8 mouse cellular contexts compared by ENCODE assay signal in the genomic region with DNA sequence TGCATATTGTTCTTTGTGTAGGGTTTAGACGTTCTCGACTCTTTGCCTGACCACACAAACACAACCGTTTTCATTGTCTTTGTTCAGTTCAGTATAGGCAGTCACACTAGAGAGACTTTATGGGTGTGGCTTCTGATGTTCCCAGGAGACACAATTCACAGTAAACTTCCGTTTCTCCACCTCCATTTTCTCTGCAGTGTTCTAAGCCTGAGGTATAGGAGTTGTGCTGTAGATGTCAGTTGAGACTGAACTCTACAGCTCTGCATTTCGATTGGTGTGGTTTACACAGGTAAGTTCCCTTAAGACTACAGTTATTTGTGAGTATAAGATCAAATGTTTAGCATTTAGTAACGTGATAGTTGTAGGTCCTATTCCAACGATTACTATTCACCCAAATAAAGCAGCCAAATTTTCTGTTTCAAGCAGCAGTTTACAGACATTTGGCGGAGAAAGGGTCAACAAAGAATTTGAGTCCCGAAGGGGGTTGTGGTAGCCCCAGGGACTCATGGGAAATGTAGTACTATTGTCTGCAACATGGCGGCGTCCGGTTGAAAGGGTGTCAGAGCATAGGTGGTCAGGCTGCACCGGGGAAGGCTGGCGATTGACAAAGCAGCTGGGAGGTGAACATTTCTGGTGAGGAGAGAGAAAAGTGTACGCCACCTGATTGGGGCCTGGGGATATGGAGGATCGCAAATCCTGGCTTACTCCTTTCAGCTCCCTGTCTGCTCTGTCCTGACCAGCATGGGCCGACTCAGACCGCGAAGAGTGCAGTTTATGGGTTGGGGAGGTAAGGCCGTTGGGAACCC. TPM values are rescaled to one million over a fixed set of nuclear protein-coding genes. Genes with fewer than 3 reads are reported as not detected.
DNase-seq lines count a peak whose midpoint lies in the region; ATAC-seq and TF ChIP-seq lines count a peak whose summit lies in the region.

A gene (plus strand): TSS at position 179 of the 806 bp plus-strand sequence.

- WGBS in forebrain, embryonic 13.5 days = 1% methylated on average over 20 of the region's 20 CpGs
- WGBS in large intestine, adult 2 months = 1% methylated on average over 20 of the region's 20 CpGs
- 3% methylated on average over 20 of the region's 20 CpGs for WGBS in liver, postnatal 0 days (ENCODE audit: insufficient replicate concordance)
- 1% methylated on average over 20 of the region's 20 CpGs for WGBS in neural tube, embryonic 14.5 days

- peak within 1 kb of the TSS; percentile 67 for H3K4me2 ChIP-seq in forebrain, embryonic 13.5 days
- H3K4me2 ChIP-seq in liver, postnatal 0 days (ENCODE audit: low read depth, low read length) = peak within 1 kb of the TSS; percentile 74
- H3K4me2 ChIP-seq in neural tube, embryonic 14.5 days (ENCODE audit: low read depth, low read length) = peak within 1 kb of the TSS; percentile 47

- H3K27ac ChIP-seq in forebrain, embryonic 13.5 days = peak within 1 kb of the TSS; percentile 77
- peak within 1 kb of the TSS; percentile 84 for H3K27ac ChIP-seq in liver, postnatal 0 days (ENCODE audit: low read depth)
- H3K27ac ChIP-seq in neural tube, embryonic 14.5 days (ENCODE audit: low read depth, low read length) = peak within 1 kb of the TSS; percentile 74

- H3K4me1 ChIP-seq in E14TG2a.4 (replicated peaks; ENCODE audit: low read depth, low read length) = peaks cover 15% of the 10 kb centered on the region; the same call in 1 of the 2 replicates
- H3K4me1 ChIP-seq in forebrain, embryonic 13.5 days = peaks cover 4% of the 10 kb centered on the region
- peaks cover 12% of the 10 kb centered on the region; the same call in 1 of the 2 replicates for H3K4me1 ChIP-seq in liver, postnatal 0 days (ENCODE audit: insufficient read depth)
- H3K4me1 ChIP-seq in neural tube, embryonic 14.5 days (ENCODE audit: control insufficient read depth, insufficient read depth, low read length) = peaks cover 4% of the 10 kb centered on the region

- H3K36me3 ChIP-seq in E14TG2a.4 (ENCODE audit: insufficient read depth, low read length) = peaks cover 18% of the 10 kb centered on the region
- H3K36me3 ChIP-seq in forebrain, embryonic 13.5 days (ENCODE audit: poor library complexity, severe bottlenecking) = peaks cover 9% of the 10 kb centered on the region; the same call in 1 of the 2 replicates
- peaks cover 11% of the 10 kb centered on the region; the same call in 1 of the 2 replicates for H3K36me3 ChIP-seq in liver, postnatal 0 days (replicated peaks; ENCODE audit: insufficient read depth, low read length)
- no peaks in the 10 kb centered on the region; the same call in 1 of the 2 replicates for H3K36me3 ChIP-seq in neural tube, embryonic 14.5 days (ENCODE audit: control insufficient read depth, insufficient read depth, low read length)

- H3K9ac ChIP-seq in forebrain, embryonic 13.5 days = peak within 1 kb of the TSS; percentile 80
- peak within 1 kb of the TSS; percentile 72 for H3K9ac ChIP-seq in liver, postnatal 0 days (replicated peaks)
- peak within 1 kb of the TSS; percentile 74 for H3K9ac ChIP-seq in neural tube, embryonic 14.5 days (replicated peaks; ENCODE audit: low read depth, low read length)

- H3K4me3 ChIP-seq in E14TG2a.4 (replicated peaks; ENCODE audit: low read length) = peak within 1 kb of the TSS; percentile 95
- H3K4me3 ChIP-seq in forebrain, embryonic 13.5 days = peak within 1 kb of the TSS; percentile 72
- H3K4me3 ChIP-seq in liver, postnatal 0 days (ENCODE audit: low read depth, low read length) = peak within 1 kb of the TSS; percentile 69
- peak within 1 kb of the TSS; percentile 68 for H3K4me3 ChIP-seq in neural tube, embryonic 14.5 days (ENCODE audit: low read depth, low read length)

- H3K9me3 ChIP-seq in E14TG2a.4 (ENCODE audit: low read length) = no peaks in the 10 kb centered on the region
- H3K9me3 ChIP-seq in forebrain, embryonic 13.5 days (replicated peaks) = no peaks in the 10 kb centered on the region
- no peaks in the 10 kb centered on the region for H3K9me3 ChIP-seq in liver, postnatal 0 days (ENCODE audit: low read length)
- no peaks in the 10 kb centered on the region for H3K9me3 ChIP-seq in neural tube, embryonic 14.5 days (ENCODE audit: control insufficient read depth, low read length)

- intact Hi-C loops in heart, postnatal 10 days (cut with DNase I) = loop anchor here (5.0 kb wide), 1 partner anchor 67 kb away; a partner anchor contains a TSS

- H3K27me3 ChIP-seq in E14TG2a.4 (ENCODE audit: insufficient read depth, low read length) = no peaks in the 10 kb centered on the region
- H3K27me3 ChIP-seq in forebrain, embryonic 13.5 days = no peaks in the 10 kb centered on the region
- no peaks in the 10 kb centered on the region for H3K27me3 ChIP-seq in liver, postnatal 0 days (ENCODE audit: insufficient read depth, low read length)
- H3K27me3 ChIP-seq in neural tube, embryonic 14.5 days (ENCODE audit: control insufficient read depth, insufficient read depth, low read length) = no peaks in the 10 kb centered on the region

- peak; percentile 98 for ATAC-seq in cerebellum, adult (ENCODE audit: insufficient number of reproducible peaks, low FRiP score, low TSS enrichment)
- peak; percentile 98 for ATAC-seq in forebrain, embryonic 13.5 days
- ATAC-seq in liver, postnatal 0 days = peak; percentile 91
- ATAC-seq in neural tube, embryonic 14.5 days (ENCODE audit: low read depth) = peak; percentile 97

- no peak for TF ChIP-seq CTCF in E14TG2a.4 (conservative IDR thresholded peaks at IDR 0.05; ENCODE audit: low read length)
- peak; percentile 47 for TF ChIP-seq CTCF in liver, postnatal 0 days (IDR thresholded peaks at IDR 0.05; ENCODE audit: low read depth)

- DNase-seq in heart, postnatal 10 days = peak; percentile 84 to 87
- peak; percentile 71 for DNase-seq in large intestine, adult 2 months (ENCODE audit: low read depth, low spot score)
- peak; percentile 82 for DNase-seq in liver, postnatal 0 days
- peak; percentile 76 for DNase-seq in testis, postnatal 10 days (ENCODE audit: low spot score)

- no peak; the same call in 1 of the 2 replicates for TF ChIP-seq EP300 in liver, postnatal 0 days (IDR thresholded peaks at IDR 0.05; ENCODE audit: low read depth)

RNA-seq across cellular contexts. Expression of the gene that starts here (rescaled TPM):
- 49.5 and 55.1 TPM in 2 replicates for polyA plus RNA-seq in forebrain, embryonic 13.5 days (2015; fragmentation: Nextera tagmentation; extraction: Ambion mirVana)
- 10 to 100 TPM; 15.2 to 16.4 TPM for total RNA-seq in heart, postnatal 10 days (2021)
- polyA plus RNA-seq in large intestine, adult 2 months (2012; rRNA removed) = 1.0 and 1.6 TPM in 2 replicates
- polyA plus RNA-seq in liver, postnatal 0 days (2015; fragmentation: Nextera tagmentation; extraction: Ambion mirVana) = 5.9 and 6.6 TPM in 2 replicates
- 67.3 and 71.3 TPM in 2 replicates for polyA plus RNA-seq in neural tube, embryonic 14.5 days (2014; fragmentation: Nextera tagmentation; extraction: Ambion mirVana)

Comparison
In these comparisons a context has a peak if more than half of its experiments do, and no peak if none do; other contexts are left out.
1. Peak in every context shown above with its lines: DNase-seq, ATAC-seq, H3K4me3 ChIP-seq and H3K27ac ChIP-seq.